Mouse (Mus musculus) heart, postnatal 0 days (tissue): ENCODE data around the gene Dync1h1. TPM values are rescaled to one million over a fixed set of nuclear protein-coding genes. Genes with fewer than 3 reads are reported as not detected.

Experiments
- ATAC-seq: fragments of 200-750 bp; cut with Nextera tagmentation; 2 replicates; pipeline ENCODE4 v1.8.0; 2017; ENCODE audit warnings: low read depth, moderate number of reproducible peaks, moderate library complexity; ENCODE audit not compliant: insufficient read depth
- DNase-seq: peaks from one replicate; pipeline ENCODE4 v3.0.0-alpha.2; 2016; ENCODE audit warnings: low spot score
- H3K27ac ChIP-seq: fragments of 300-500 bp; sonication (generic); 2 replicates; pipeline ENCODE4 v1.5.1; 2014; ENCODE audit warnings: low read depth, mild to moderate bottlenecking
- H3K27me3 ChIP-seq: fragments of 300-500 bp; sonication (generic); 2 replicates; pipeline ENCODE4 v1.6.1; 2014; ENCODE audit warnings: low read length, mixed read lengths; ENCODE audit not compliant: control insufficient read depth, insufficient read depth
- H3K36me3 ChIP-seq: fragments of 300-500 bp; sonication (generic); replicated peaks from 2 replicates; pipeline ENCODE4 v1.6.1; 2014; ENCODE audit warnings: low read length, mixed read lengths; ENCODE audit not compliant: control insufficient read depth, insufficient read depth
- H3K4me1 ChIP-seq: fragments of 300-500 bp; sonication (generic); 2 replicates; pipeline ENCODE4 v1.6.1; 2014; ENCODE audit warnings: antibody characterized with exemption; ENCODE audit not compliant: control insufficient read depth, insufficient read depth
- H3K4me2 ChIP-seq: fragments of 300-500 bp; sonication (generic); 2 replicates; pipeline ENCODE4 v1.6.1; 2014; ENCODE audit warnings: low read depth, mild to moderate bottlenecking, low read length, moderate library complexity
- H3K4me3 ChIP-seq: fragments of 300-500 bp; sonication (generic); 2 replicates; pipeline ENCODE4 v1.5.1; 2014; ENCODE audit warnings: low read depth, low read length
- H3K9ac ChIP-seq: fragments of 300-500 bp; sonication (generic); replicated peaks from 2 replicates; pipeline ENCODE4 v1.6.1; 2014; ENCODE audit warnings: low read depth, low read length, mixed read lengths
- H3K9me3 ChIP-seq: fragments of 300-500 bp; sonication (generic); replicated peaks from 2 replicates; pipeline ENCODE4 v1.6.1; 2016; ENCODE audit warnings: low read length; ENCODE audit not compliant: control insufficient read depth
- CTCF ChIP-seq: IDR thresholded peaks from 2 replicates; pipeline ENCODE4 v1.5.1; 2016; ENCODE audit warnings: antibody characterized with exemption, control low read depth, low read depth
- EP300 ChIP-seq: IDR thresholded peaks from 2 replicates; pipeline ENCODE4 v1.6.1; 2016; ENCODE audit warnings: antibody characterized with exemption, low read depth
- WGBS: fragments of 180-500 bp; shearing (Covaris S2); extraction: QIAGEN DNeasy Blood & Tissue Kit; methylation state at CpG from one replicate; pipeline ENCODE4 v1.1.7; 2014; 5-methylcytosine and 5-hydroxymethylcytosine counted together
- polyA plus RNA-seq: library from polyadenylated mRNA; unstranded; fragments of >200 nt; fragmentation: Nextera tagmentation; extraction: Ambion mirVana; gene quantifications from 2 replicates; pipeline ENCODE4 v1.2.1, GENCODE M21; 2015
- total RNA-seq: library from RNA; depleted of rRNA; stranded (reverse); fragments of >200 nt; gene quantifications from 2 replicates; pipeline ENCODE4 v1.2.3, GENCODE M21; 2014; ENCODE audit warnings: low replicate concordance

Gene Dync1h1
- total and polyA plus RNA-seq, 2 experiments from 2014 or later = 31.2 to 100 TPM

DNA sequence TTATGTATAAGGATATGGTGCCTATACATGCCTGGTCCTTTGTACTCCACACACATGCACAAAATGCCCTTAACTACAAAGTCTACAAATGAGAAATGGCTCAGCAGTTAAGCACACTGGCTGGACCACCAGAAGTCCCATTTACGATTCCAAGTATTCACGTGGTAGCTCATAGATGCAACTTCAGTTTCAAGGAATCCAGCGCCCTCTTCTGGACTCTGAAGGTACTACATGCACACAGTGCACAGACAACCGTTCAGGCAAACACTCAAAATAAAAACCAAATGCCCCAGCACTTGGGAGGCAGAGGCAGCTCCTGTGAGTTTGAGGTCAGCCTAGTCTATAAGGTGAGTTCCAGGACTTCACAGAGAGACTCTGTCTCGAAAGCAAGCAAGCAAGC is 73.0 kb downstream of the Dync1h1 start:
- WGBS = 51% methylated on average over 5 of the region's 5 CpGs
- ATAC-seq = no peak
- Histone ChIP-seq H3K4me1 (no peaks in the 10 kb centered on the region), H3K9me3 (no peaks in the 10 kb centered on the region), H3K4me3 (no peak overlapping the region), H3K9ac (no peak overlapping the region), H3K27ac (no peak overlapping the region), H3K4me2 (no peak overlapping the region), H3K36me3 (no peaks in the 10 kb centered on the region; the same call in 1 of the 2 replicates), H3K27me3 (no peaks in the 10 kb centered on the region)
- TF ChIP-seq EP300 (no peak), CTCF (peak; percentile 42)
- DNase-seq = no peak

DNA sequence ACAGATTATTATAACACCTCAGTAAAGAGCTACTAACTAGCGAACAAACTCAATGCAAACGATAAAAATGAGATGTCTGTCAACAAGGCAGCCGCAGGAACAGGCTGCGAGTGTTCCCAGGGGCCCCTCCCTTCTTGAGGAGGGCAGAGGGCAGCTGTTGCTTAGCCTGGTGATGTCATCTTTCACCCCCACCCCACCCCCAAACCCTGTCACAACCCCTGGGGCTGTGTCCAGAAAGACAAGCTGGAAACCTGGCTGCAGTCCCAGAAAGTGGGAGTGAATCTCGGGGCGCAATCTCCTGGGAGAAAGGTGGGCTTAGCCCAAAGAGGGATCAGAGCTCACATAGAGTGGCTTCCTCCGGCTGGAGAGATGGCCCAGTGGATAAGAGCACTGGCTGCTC is 79.9 kb downstream of the Dync1h1 start:
- Histone ChIP-seq H3K27ac (no peak overlapping the region), H3K4me3 (no peak overlapping the region), H3K9me3 (no peaks in the 10 kb centered on the region), H3K4me2 (no peak overlapping the region), H3K36me3 (no peaks in the 10 kb centered on the region), H3K4me1 (peaks cover 6% of the 10 kb centered on the region; the same call in 1 of the 2 replicates), H3K27me3 (no peaks in the 10 kb centered on the region), H3K9ac (no peak overlapping the region)
- WGBS = 15% methylated on average over 7 of the region's 7 CpGs
- TF ChIP-seq EP300 (no peak), CTCF (no peak)
- DNase-seq = peak; percentile 24
- peak; percentile 62; the same call in 1 of the 2 replicates for ATAC-seq

DNA sequence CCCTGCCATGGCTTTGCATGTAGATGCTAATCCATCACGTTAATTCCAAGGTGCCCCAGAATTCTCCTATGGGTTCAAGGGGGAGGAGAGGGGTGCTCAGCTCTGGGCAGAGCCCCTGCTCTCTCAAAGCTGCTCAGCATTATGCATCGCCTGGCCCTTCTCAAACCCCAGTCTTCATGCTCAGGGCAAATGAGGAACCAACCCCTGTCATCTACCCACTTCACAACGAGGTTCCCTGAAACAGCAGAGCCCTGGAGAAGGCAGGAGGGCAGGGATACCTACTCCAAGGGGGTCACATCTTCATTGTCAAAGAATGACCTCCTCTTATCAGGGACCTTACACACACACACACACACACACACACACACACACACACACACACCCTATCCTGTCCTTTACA is 80.6 kb downstream of the Dync1h1 start:
- H3K27me3 ChIP-seq = no peaks in the 10 kb centered on the region
- no peak overlapping the region for H3K27ac ChIP-seq
- no peaks in the 10 kb centered on the region for H3K36me3 ChIP-seq
- no peak overlapping the region for H3K4me2 ChIP-seq
- DNase-seq = no peak
- no peak for TF ChIP-seq CTCF
- TF ChIP-seq EP300 = no peak
- no peak overlapping the region for H3K9ac ChIP-seq
- H3K4me1 ChIP-seq = peaks cover 6% of the 10 kb centered on the region; the same call in 1 of the 2 replicates
- H3K4me3 ChIP-seq = no peak overlapping the region
- no peak for ATAC-seq
- WGBS = 38% methylated on average over 3 of the region's 3 CpGs
- no peaks in the 10 kb centered on the region for H3K9me3 ChIP-seq

DNA sequence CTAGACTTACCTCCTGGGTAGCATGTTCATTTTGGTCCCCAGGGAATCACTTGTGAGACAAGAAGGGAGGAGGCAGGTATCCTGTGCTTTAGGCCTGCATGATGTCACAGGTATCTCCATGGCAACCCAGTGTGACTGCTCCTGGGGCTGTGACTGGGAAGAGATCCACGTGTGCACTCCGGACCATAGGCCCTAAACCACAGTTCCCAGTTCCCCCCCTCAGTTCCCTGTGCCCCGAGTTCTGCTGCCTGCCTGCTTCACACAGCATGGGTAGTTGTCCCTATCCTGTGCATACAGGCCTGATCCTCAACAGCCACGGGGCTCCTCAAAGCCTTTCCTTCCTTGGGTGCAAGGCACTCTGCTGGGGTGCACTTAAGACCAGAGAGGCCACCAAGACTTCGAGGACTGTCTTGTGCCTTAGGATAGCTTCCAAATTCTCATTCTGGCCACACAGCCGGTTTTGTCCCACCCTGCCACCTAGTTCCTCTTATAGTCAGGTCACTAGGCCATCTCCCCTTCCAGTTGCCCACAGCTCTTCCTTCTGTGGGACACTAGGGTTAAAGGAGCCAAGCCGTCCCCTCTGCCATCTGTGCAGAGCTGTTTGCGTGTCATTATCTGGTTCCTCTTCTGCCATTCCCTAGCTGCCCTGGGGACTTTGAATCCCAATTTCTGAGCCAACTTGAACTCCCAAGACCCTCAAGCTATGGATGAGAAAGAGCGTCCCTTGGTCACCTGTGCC is 81.5 kb downstream of the Dync1h1 start, which contains the start of gene 1700001K19Rik:
TSS of gene 1700001K19Rik (minus strand) at position 59 of the 739 bp plus-strand sequence.
- H3K9me3 ChIP-seq = no peaks in the 10 kb centered on the region
- DNase-seq = no peak
- no peak within 1 kb of the TSS for H3K27ac ChIP-seq
- no peak within 1 kb of the TSS for H3K4me2 ChIP-seq
- no peak within 1 kb of the TSS for H3K9ac ChIP-seq
- H3K36me3 ChIP-seq = no peaks in the 10 kb centered on the region
- no peak for ATAC-seq
- 72% methylated on average over 9 of the region's 9 CpGs for WGBS
- no peak within 1 kb of the TSS for H3K4me3 ChIP-seq
- H3K27me3 ChIP-seq = no peaks in the 10 kb centered on the region
- no peak for TF ChIP-seq EP300
- no peak for TF ChIP-seq CTCF
- H3K4me1 ChIP-seq = peaks cover 12% of the 10 kb centered on the region; the same call in 1 of the 2 replicates

DNA sequence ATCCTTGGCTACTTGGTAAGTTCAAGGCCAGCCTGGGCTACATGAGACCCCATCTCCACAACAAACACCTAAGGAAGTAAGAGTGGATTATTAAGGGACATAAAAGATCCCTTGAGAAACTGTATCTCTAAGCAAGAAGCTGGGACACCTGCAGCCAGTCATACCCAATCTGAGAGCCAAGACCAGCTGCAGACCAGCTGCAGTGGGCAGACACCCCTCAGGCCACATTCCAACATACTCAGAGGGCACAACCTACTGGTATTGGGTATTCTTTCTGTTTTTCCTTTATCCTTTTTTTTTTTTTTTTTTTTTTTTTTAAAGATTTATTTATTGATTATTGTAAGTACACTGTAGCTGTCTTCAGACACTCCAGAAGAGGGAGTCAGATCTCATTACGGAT is 82.3 kb downstream of the Dync1h1 start:
- ATAC-seq = no peak

More for the DNA sequence above, 82.3 kb downstream of the Dync1h1 start:
- no peaks in the 10 kb centered on the region for H3K27me3 ChIP-seq
- no peak overlapping the region for H3K4me3 ChIP-seq
- H3K9me3 ChIP-seq = no peaks in the 10 kb centered on the region
- H3K4me2 ChIP-seq = no peak overlapping the region
- H3K27ac ChIP-seq = no peak overlapping the region
- no peak for DNase-seq
- no peak overlapping the region for H3K9ac ChIP-seq
- WGBS = no CpG with 5 or more reads among the region's 1 CpGs
- H3K4me1 ChIP-seq = peaks cover 18% of the 10 kb centered on the region
- H3K36me3 ChIP-seq = no peaks in the 10 kb centered on the region
- TF ChIP-seq EP300 = no peak
- TF ChIP-seq CTCF = no peak
